Mouse (Mus musculus): ENCODE measurements around the gene Gria2. TPM values are rescaled to one million over a fixed set of nuclear protein-coding genes. Genes with fewer than 3 reads are reported as not detected.

Gene Gria2
- total and polyA plus RNA-seq, 3 experiments = not detected

DNA sequence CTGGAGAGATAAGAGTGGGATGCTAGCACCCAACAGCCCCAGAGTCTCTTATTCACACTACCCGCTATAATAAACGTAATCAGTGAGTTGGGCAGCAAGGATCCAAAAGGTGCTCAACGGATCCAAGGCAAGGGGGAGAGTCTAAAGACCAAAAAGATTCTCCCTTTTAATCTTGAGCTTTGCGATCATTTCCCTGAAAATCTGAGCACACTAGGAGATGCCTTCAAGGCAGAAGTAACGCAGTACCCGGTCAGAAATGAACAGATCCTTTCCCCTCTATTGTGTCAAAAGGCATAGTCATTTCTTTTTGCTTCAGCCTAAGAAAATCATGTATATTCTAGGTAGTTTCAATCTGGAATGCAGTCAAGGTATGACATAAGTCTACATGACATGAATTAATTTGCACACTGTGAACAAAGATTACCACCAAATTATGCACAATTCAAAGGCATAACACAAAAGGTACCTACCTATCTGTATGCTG is 766 bp downstream of the Gria2 start:
- Histone ChIP-seq H3K36me3 (ENCODE audit: control insufficient read depth in 1 of 2, insufficient read depth in 2 of 2, low read length in 2 of 2) (no peaks in the 10 kb centered on the region), H3K27ac (ENCODE audit: control insufficient read depth, low read depth, low read length) (no peak overlapping the region), H3K4me1 (ENCODE audit: control insufficient read depth in 1 of 2, insufficient read depth in 2 of 2, low read length in 2 of 2) (no peaks in the 10 kb centered on the region), H3K79me2 (ENCODE audit: control insufficient read depth, insufficient read depth, low read length, poor library complexity) (no peaks in the 10 kb centered on the region), H3K9me3 (replicated peaks; ENCODE audit: insufficient read depth, low read length) (no peaks in the 10 kb centered on the region), H3K9ac (ENCODE audit: control insufficient read depth, low read depth, low read length, poor library complexity, severe bottlenecking) (no peak overlapping the region), H3K4me3 (ENCODE audit: control insufficient read depth in 1 of 2, insufficient read depth in 1 of 2, low read depth in 2 of 2, low read length in 2 of 2) (no peak overlapping the region), H3K27me3 (ENCODE audit: control insufficient read depth in 1 of 2, insufficient read depth in 2 of 2, low read length in 2 of 2) (no peaks in the 10 kb centered on the region)
- TF ChIP-seq MYB (IDR thresholded peaks at IDR 0.05; ENCODE audit: low read depth, low read length) = no peak
- TF ChIP-seq ZMIZ1 (IDR thresholded peaks at IDR 0.05; ENCODE audit: low read depth, low read length) = no peak
- no peak for TF ChIP-seq RAD21 (IDR thresholded peaks at IDR 0.05; ENCODE audit: low read depth, low read length)
- no peak for TF ChIP-seq SMC3 (IDR thresholded peaks at IDR 0.05; ENCODE audit: low read depth, low read length)
- no peak for TF ChIP-seq ELF1 (IDR thresholded peaks at IDR 0.05; ENCODE audit: low read depth, low read length)
- TF ChIP-seq ZC3H11A (IDR thresholded peaks at IDR 0.05; ENCODE audit: low read depth, low read length) = no peak
- no peak for TF ChIP-seq UBTF (IDR thresholded peaks at IDR 0.05; ENCODE audit: borderline replicate concordance, insufficient read depth, low read depth, low read length)
- no peak for TF ChIP-seq USF2 (IDR thresholded peaks at IDR 0.05; ENCODE audit: borderline replicate concordance in 1 of 2, insufficient read depth in 1 of 2, low read depth in 1 of 2, low read length in 2 of 2)
- TF ChIP-seq POLR2AphosphoS2 (IDR thresholded peaks at IDR 0.05; ENCODE audit: low read length) = no peak
- no peak for TF ChIP-seq POLR2AphosphoS5 (IDR thresholded peaks at IDR 0.05; ENCODE audit: borderline replicate concordance, low read depth, low read length)
- no peak for DNase-seq (ENCODE audit: low read depth, low spot score)

DNA sequence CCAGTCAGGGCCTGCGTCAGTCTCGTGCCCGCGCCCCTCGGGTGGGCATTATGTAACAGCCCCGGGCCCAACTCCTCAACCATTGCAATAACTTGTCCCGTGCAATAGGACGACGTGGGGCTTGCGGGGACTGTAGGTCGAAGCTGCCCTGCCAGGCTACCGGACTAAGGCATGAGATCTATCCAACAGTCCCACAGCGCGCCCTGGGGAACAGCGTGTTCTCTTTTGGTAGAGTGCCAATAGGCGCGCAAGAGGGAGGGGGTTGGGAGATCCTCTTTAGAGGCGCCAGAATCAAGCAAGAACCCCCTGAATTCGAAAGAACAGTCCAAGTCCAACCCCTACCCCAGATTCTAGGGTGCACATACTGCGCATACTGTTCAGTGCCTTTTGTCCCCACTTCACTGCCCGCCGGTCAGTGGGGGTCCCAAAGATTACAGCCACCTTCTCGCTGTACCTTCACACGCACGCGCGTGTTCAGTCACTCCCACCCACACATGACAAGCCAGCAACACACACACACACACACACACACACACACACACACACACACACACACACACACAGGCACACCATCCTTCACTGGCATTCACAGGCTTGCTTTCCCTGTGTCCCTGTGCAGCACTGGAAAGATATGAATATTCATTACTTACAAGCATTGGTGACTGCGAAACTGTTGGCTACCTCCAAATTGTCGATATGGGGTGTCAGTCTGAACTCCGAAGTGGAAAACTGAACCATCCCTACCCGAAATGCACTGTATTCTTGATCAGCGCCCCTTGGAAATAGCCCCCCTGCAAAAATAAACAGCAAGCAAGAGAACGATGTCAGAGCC is 1.4 kb downstream of the Gria2 start:
- no peaks in the 10 kb centered on the region for H3K27me3 ChIP-seq (ENCODE audit: control insufficient read depth in 1 of 2, insufficient read depth in 2 of 2, low read length in 2 of 2)
- H3K9me3 ChIP-seq (replicated peaks; ENCODE audit: insufficient read depth, low read length) = no peaks in the 10 kb centered on the region
- no peak overlapping the region for H3K4me3 ChIP-seq (ENCODE audit: control insufficient read depth in 1 of 2, insufficient read depth in 1 of 2, low read depth in 2 of 2, low read length in 2 of 2)
- no peak for DNase-seq (ENCODE audit: low read depth, low spot score)
- H3K9ac ChIP-seq (ENCODE audit: control insufficient read depth, low read depth, low read length, poor library complexity, severe bottlenecking) = no peak overlapping the region
- no peaks in the 10 kb centered on the region for H3K79me2 ChIP-seq (ENCODE audit: control insufficient read depth, insufficient read depth, low read length, poor library complexity)
- H3K36me3 ChIP-seq (ENCODE audit: control insufficient read depth in 1 of 2, insufficient read depth in 2 of 2, low read length in 2 of 2) = no peaks in the 10 kb centered on the region
- TF ChIP-seq USF2 (IDR thresholded peaks at IDR 0.05; ENCODE audit: borderline replicate concordance in 1 of 2, insufficient read depth in 1 of 2, low read depth in 1 of 2, low read length in 2 of 2) = no peak
- no peak for TF ChIP-seq MYB (IDR thresholded peaks at IDR 0.05; ENCODE audit: low read depth, low read length)
- TF ChIP-seq MAX (IDR thresholded peaks at IDR 0.05; ENCODE audit: low read length) = no peak
- TF ChIP-seq TCF12 (IDR thresholded peaks at IDR 0.05; ENCODE audit: low read depth, low read length) = no peak
- TF ChIP-seq ZNF384 (IDR thresholded peaks at IDR 0.05; ENCODE audit: low read depth, low read length) = no peak
- TF ChIP-seq JUND (IDR thresholded peaks at IDR 0.05; ENCODE audit: low read depth, low read length) = no peak
- no peak for TF ChIP-seq CTCF (IDR thresholded peaks at IDR 0.05 in 2 of 3, conservative IDR thresholded peaks at IDR 0.05 in 1 of 3; ENCODE audit: control insufficient read depth in 1 of 3, insufficient read depth in 1 of 3, low read depth in 2 of 3, low read length in 3 of 3, poor library complexity in 1 of 3, severe bottlenecking in 1 of 3)
- TF ChIP-seq TAL1 (IDR thresholded peaks at IDR 0.05; ENCODE audit: low read length) = no peak
- TF ChIP-seq CHD1 (IDR thresholded peaks at IDR 0.05; ENCODE audit: low read depth, low read length) = no peak
- TF ChIP-seq E2F4 (IDR thresholded peaks at IDR 0.05; ENCODE audit: borderline replicate concordance, low read depth, low read length) = no peak
- TF ChIP-seq ELF1 (IDR thresholded peaks at IDR 0.05; ENCODE audit: low read depth, low read length) = no peak
- TF ChIP-seq MEF2A (IDR thresholded peaks at IDR 0.05; ENCODE audit: extremely low read depth, insufficient replicate concordance, low read depth, low read length, poor library complexity, severe bottlenecking) = no peak
- TF ChIP-seq GABPA (IDR thresholded peaks at IDR 0.05; ENCODE audit: low read depth, low read length) = no peak
- no peak for TF ChIP-seq USF1 (IDR thresholded peaks at IDR 0.05; ENCODE audit: low read depth, low read length)
- TF ChIP-seq MXI1 (IDR thresholded peaks at IDR 0.05; ENCODE audit: low read depth, low read length) = no peak
- H3K27ac ChIP-seq (ENCODE audit: control insufficient read depth, low read depth, low read length) = no peak overlapping the region
- no peaks in the 10 kb centered on the region for H3K4me1 ChIP-seq (ENCODE audit: control insufficient read depth in 1 of 2, insufficient read depth in 2 of 2, low read length in 2 of 2)

All from MEL (cell line).